Mouse (Mus musculus) stomach, postnatal 0 days (tissue): ENCODE measurements at regions not wholly inside any gene's neighbourhood (a gene's known extent, or its start where the extent isn't known, plus 50 kb on each side); places are given as distances from the start of the nearest gene placed in this dataset.

Source experiments
- CTCF ChIP-seq: IDR thresholded peaks from 2 replicates; pipeline ENCODE4 v1.5.1; 2016; ENCODE audit warnings: antibody characterized with exemption, low read depth, mild to moderate bottlenecking, moderate library complexity
- EP300 ChIP-seq: optimal IDR thresholded peaks from 2 replicates; pipeline ENCODE3; 2016; ENCODE audit warnings: antibody characterized with exemption

DNA sequence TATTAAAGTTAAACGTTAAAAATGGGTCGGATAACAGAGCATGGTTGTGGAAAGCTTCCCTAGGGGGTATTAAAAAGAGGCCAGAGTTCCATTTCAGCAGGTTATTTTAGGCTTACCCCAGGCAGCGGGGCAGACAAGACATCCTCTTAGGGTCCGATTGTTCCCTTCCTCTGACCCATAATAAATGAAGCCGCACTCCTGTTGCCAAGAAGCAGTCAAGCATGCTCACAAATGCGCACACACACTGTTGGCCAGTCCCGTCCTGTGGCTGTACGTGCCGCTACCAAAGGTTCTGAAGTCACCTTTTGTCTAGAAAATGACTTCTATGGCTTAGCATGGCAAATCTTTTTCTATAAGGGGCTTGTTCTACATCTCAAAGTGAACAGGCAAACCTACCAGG is 146.8 kb upstream of the Mdm1 start:
- TF ChIP-seq CTCF (no peak), EP300 (no peak)
